Mouse (Mus musculus): ENCODE results near the gene Arhgap4. TPM values are rescaled to one million over a fixed set of nuclear protein-coding genes. Genes with fewer than 3 reads are reported as not detected.

Gene Arhgap4
- polyA plus RNA-seq, 2 experiments from 2014 or later: 162 to 239 TPM

- peak; percentile 83 for ATAC-seq
Measured at GRCm38 (mm10) chrX:73914827-73915703, 6.6 kb downstream of the Arhgap4 start.

- peak; percentile 55 for ATAC-seq
Measured at GRCm38 (mm10) chrX:73911588-73911987, 10.1 kb downstream of the Arhgap4 start.

DNA sequence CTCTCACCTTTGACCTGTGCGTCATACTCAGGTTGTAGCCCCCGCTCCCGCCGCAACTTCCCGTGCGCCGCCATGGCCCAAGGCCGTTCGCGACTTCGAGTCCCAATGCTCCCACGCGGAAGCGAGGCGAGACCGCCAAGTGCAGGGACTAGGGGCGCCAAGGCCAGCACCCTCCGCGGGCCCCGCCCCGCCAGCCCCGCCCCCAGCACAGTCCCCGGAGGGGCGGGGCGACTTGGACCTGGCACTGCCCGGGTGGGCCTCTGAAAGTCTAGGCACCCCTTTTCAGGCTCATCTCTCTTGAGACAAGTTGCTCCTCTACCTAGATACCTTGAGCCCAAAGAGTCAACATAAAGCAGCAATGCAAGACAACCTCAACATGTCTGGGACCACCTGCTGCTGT is 10.5 kb downstream of the Arhgap4 start:
- ATAC-seq: peak; percentile 5

- ATAC-seq: no peak
Measured at GRCm38 (mm10) chrX:73910451-73910850, 11.2 kb downstream of the Arhgap4 start.

DNA sequence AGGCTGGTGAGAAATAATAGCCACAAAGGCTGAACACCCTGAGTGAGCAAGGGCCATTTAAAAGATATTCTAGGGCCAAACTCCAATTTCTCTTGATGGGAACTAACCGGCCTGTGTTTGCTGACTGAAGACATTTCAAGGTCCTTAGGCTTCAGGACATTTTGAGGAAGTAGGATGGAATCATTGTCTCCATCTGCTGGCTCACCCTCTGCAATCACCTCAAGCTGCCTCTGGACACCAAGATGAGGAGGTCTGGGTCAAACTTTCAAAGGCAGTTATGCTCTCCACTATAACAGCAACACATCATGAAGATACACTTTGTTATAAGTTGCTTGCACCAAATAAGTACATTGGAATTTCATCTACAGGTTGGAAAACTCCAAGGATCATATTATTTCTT is 11.6 kb downstream of the Arhgap4 start:
- no peak for ATAC-seq

GRCm38 (mm10) chrX:73897959-73898358 is 23.7 kb downstream of the Arhgap4 start:
- ATAC-seq: no peak

DNA sequence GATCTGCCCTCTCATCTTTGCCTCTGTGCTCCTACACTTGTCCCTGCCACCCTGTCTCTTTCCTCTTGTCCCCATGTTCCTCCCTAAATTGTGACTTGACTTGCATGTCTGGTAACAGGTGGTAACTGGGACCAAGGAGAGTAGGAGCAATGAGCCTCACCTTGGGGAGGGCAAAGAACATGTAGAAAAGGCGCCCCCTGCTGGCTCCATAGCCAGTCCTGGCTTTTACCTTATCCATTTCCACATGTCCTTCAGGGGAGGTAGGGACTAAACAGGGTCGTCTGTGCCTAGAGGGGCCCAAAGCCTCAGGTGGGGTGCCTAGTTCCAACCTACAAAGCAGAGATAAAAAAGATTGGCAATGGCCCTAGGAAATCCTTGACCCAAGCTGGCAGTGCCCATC is 26.0 kb downstream of the Arhgap4 start, which contains the start of gene L1cam:
TSS of gene L1cam (minus strand) at position 387 of the 400 bp plus-strand sequence.
- ATAC-seq: no peak

DNA sequence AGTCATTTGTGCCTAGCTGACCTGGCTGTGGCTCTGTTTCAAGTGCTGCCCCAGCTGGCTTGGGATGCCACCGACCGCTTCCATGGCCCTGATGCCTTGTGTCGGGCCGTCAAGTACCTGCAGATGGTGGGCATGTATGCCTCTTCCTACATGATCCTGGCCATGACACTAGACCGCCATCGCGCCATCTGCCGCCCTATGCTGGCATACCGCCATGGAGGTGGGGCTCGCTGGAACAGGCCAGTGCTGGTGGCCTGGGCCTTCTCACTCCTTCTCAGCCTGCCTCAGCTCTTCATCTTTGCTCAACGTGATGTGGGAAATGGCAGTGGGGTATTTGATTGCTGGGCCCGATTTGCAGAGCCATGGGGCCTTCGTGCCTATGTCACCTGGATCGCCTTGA is 28.8 kb downstream of the Arhgap4 start:
- no peak for ATAC-seq

GRCm38 (mm10) chrX:73891551-73892152 is 30.0 kb downstream of the Arhgap4 start, which contains the start of gene Avpr2:
Gene Avpr2, plus strand, starts transcription at chrX:73892102.
- ATAC-seq: no peak

- no peak for ATAC-seq
Measured at GRCm38 (mm10) chrX:73881463-73881862, 40.2 kb downstream of the Arhgap4 start.

DNA sequence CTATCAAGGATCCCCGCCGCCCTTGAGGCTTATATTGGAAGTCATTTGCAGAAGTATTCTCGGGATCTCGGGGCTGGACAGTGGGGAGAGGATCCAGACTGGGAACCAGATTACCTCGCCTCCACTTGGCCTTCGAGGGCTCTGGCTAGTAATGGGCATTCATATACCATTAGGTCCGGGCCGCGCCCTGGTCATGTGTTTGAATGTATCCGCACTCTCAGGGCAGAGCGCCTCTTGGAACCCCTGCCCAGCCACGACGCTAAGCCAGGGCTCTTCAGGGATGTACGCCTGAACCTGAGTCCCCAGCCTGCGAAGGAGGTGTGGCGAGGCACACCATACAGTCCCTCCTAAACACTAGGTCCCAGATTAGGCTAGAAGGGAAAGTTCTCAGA is 40.6 kb downstream of the Arhgap4 start:
- peak; percentile 11 for ATAC-seq

DNA sequence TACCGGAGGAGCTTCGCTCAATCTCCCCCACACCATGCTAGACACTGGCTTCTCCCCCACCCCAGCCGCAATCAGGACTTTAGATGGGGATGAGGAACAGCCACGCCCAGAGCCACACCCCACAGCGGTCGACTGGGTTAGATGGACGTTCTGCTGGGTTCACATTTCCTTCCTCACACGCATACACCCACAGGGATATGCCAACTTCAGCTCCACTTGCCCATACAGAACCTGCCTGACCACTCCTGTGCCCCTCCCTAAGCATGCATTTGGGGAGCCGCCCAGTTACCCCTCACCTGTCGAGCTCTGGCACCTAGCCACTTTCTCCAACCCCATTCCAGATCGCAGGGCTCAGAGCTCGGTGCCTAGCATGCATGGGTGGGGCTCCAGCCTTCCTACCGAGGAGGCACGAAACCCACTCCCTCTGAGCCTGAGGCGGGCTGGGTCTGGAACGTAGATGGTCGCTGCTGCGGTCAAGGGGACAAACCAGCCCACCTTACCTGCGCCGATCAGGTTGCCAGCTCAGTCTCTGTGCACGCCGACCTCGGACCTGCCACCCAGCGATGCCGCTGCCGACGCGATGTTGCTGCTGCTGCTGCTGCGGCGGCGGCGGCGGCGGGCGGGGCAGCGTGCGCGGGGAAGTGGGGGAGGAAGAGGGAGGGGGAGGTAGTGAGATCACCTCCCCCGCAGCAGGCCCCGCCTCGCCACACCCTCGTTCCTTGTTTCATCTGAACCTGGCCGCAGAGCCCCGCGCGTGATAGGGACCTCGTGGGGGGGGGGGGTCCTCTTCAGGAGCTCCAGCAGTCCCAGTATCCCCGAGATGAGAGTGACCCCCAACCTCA is 41.3 kb downstream of the Arhgap4 start:
- peak; percentile 83 for ATAC-seq

GRCm38 (mm10) chrX:73877014-73877413 is 44.7 kb downstream of the Arhgap4 start:
- ATAC-seq: no peak

- no peak for ATAC-seq
Measured at GRCm38 (mm10) chrX:73875881-73876280, 45.8 kb downstream of the Arhgap4 start.

DNA sequence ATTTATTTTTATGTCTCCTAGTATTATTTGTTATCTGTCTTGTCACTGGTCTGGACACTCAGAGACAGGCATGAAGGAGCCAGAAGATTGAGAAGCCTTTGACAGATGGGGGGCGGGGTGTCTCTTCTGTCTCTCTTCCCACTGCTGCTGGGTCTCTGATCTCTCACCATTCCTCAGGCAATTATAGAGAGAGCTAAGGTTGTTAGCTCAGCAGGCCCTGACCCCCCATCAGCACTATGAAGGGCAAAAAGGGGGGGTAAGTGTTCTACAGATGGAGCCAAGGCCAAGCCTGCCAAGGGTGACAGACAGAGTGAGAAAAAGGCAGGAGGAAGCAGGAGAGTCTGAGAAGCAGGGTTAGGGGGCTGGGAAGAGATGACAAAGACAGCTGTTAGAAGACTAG is 49.7 kb downstream of the Arhgap4 start:
- no peak for ATAC-seq

DNA sequence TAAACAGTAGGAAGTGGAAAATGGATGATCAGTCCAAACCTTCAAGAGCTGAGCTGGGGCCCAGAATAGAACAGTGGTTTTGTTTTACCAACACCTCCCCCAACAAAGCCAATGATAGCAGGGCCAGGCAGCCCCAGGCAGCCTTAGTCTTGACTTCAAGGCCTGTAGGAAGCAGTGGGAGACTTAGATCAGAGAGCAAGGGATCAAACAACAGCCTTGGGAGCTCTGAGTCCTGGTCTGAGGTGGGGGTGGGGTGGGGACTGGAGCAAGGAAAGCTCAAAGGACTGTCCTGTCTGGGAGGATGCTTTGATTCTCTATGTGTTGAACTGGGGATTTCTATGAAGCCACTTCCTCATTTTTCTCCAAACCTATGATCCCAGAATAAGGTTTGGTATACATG is 50.2 kb downstream of the Arhgap4 start:
- no peak for ATAC-seq

DNA sequence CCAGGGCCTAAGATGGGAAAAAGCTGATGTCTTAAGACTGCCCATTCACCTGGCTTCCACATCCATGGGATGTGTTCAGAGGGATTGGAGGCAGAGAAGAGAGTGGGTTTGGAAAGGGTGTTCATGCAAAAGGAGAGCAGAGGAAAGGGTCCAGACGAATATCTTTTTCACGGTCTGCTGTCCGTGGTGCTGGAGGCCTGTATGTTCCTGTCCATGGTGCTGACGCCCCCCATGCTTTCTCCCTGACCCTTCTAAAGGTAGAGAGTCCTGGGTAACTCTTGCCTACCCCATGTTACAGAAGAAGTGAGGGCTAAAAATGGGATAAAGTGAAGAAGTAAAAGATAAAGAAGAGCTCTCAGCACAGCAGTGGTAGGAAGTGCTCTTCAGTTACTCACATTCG is 52.3 kb downstream of the Arhgap4 start:
- no peak for ATAC-seq

GRCm38 (mm10) chrX:73867852-73868251 is 53.8 kb downstream of the Arhgap4 start:
- ATAC-seq: no peak

DNA sequence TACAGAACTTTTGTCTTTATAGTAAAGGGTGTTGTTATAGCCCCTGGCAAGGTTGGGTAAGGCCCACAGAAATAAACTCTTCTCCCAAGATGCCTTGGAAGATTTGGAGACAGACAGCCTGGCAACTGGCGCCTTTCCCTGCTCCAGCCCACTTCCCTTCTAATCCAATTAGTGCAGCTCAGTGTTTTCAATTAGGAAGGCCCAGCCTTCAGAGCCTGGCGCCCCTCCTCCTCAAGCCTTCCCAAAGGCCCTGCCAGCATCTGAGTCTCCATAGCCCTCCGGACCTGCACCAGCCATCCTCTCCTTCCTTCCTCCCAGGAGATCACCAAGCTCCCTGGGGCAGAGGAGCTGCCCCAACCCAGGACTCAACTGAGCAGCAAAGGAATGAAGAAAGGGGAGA is 54.4 kb downstream of the Arhgap4 start:
- ATAC-seq: no peak

DNA sequence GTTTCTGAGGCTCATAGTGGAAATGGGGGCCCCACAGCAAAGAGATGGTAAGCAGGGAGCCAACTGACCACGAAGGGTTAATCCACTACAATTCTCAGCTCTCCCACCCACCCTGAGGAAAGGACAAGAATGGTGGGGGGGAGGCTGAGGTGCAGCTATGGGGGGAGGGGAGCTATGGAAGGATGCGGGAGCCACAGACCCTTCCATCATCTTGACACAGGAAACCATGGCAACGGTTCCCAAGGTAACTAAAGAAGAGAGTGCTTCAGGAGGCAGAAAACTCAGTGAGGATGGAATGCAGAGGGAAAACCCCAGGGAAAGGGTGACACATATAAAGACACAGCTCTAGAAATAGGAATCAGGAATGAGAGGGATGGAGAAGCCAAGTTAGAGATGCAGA is 57.0 kb downstream of the Arhgap4 start:
- ATAC-seq: no peak

GRCm38 (mm10) chrX:73855087-73855408 is 66.6 kb downstream of the Arhgap4 start:
- no peak for ATAC-seq

DNA sequence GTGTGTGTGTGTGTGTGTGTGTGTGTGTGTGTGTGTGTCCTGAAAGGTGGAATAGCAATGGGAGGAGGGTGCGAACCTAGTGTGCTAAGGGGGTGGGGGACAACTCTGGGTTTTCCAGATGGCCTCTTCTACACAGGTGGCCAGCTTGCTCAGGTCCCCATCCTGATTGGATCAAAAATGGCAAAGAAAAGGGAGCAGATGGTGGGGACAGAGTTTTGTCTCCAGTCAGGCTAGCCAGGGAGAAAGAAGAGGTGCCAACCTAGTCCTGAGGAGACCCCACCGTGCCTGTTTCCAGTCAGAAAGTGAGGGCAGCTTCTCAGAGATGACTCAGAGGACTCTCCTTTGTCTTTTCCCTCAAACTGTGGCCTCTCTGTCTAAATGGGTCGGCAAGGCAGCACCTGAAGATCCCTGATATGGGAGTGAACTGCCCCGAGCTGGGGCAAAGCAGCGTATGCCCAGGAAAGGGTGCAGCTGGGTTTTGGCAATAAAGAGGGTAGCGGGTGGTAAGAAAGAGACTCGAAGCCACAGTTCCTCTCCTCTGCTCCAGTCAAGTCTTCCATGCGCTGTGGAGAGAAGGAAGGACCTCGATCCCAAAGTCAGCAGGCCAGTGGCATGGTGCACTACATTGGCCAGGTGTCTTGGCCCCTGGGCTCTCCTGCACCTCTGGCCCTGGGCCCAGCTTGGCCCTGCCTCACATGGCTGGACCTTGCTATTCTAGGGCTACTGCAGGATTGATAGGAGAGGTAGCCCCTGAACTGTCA is 67.2 kb downstream of the Arhgap4 start:
- ATAC-seq: no peak
